Mouse (Mus musculus) megakaryocyte, embryonic 14.5 days (primary cell): ENCODE data around the gene Renbp.

Experiments used
- FLI1 ChIP-seq: IDR thresholded peaks from 2 replicates; pipeline ENCODE4 v1.6.1; 2012; ENCODE audit warnings: low read length, inconsistent platforms, mixed read lengths
- GATA1 ChIP-seq: IDR thresholded peaks from 3 replicates; pipeline ENCODE4 v1.6.1; 2012; ENCODE audit warnings: mixed read lengths, low read length, inconsistent platforms, borderline replicate concordance

DNA sequence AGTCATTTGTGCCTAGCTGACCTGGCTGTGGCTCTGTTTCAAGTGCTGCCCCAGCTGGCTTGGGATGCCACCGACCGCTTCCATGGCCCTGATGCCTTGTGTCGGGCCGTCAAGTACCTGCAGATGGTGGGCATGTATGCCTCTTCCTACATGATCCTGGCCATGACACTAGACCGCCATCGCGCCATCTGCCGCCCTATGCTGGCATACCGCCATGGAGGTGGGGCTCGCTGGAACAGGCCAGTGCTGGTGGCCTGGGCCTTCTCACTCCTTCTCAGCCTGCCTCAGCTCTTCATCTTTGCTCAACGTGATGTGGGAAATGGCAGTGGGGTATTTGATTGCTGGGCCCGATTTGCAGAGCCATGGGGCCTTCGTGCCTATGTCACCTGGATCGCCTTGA lies 37.8 kb downstream of the Renbp start:
- TF ChIP-seq GATA1 (no peak), FLI1 (no peak)
